Mouse (Mus musculus): ENCODE measurements around the gene Gpsm3. TPM values are rescaled to one million over a fixed set of nuclear protein-coding genes. Genes with fewer than 3 reads are reported as not detected.
A peak's percentile ranks its signal among the peaks of the same experiment; 100 is the strongest.
"Not testable (repeated sequence)": the region's sequence is repeated elsewhere in the genome, so short reads cannot be mapped to it uniquely, and the experiment has no call there.

The Gpsm3 gene
- polyA plus RNA-seq (2012; rRNA removed) (3.7 and 4.0 TPM in 2 replicates), polyA plus RNA-seq (2014; fragmentation: Nextera tagmentation; extraction: Ambion mirVana) (7.6 and 7.9 TPM in 2 replicates)

- WGBS = 9% methylated on average over 5 of the region's 7 CpGs
- H3K4me2 ChIP-seq (replicated peaks; ENCODE audit: low read depth, low read length, severe bottlenecking) = peak within 1 kb of the TSS; percentile 96
- no peak for TF ChIP-seq POLR2A (IDR thresholded peaks at IDR 0.05; ENCODE audit: borderline replicate concordance, extremely low read depth, insufficient read depth, insufficient read length)
- peak within 1 kb of the TSS; percentile 48; the same call in 1 of the 2 replicates for H3K27ac ChIP-seq (replicated peaks; ENCODE audit: low read depth, low read length)
- H3K4me1 ChIP-seq (ENCODE audit: control insufficient read depth, insufficient read depth, low read length) = peaks cover 53% of the 10 kb centered on the region
- no peak within 1 kb of the TSS; the same call in 1 of the 2 replicates for H3K4me3 ChIP-seq (replicated peaks; ENCODE audit: low read length)
- no peak for DNase-seq (ENCODE audit: low spot score)
- H3K9ac ChIP-seq (ENCODE audit: low read depth, low read length, severe bottlenecking) = no peak within 1 kb of the TSS
- ATAC-seq (ENCODE audit: low FRiP score, low read depth) = no peak
- H3K27me3 ChIP-seq (ENCODE audit: control insufficient read depth, insufficient read depth, low read length) = no peaks in the 10 kb centered on the region
- no peaks in the 10 kb centered on the region for H3K9me3 ChIP-seq (ENCODE audit: control insufficient read depth, low read length)
- H3K36me3 ChIP-seq (ENCODE audit: control insufficient read depth, insufficient read depth, low read length) = peaks cover 9% of the 10 kb centered on the region
These were observed at the start of gene Gpsm3 for GRCm38 (mm10) chr17:34589681-34590101. Gpsm3 (plus strand) TSS chr17:34589806.

GRCm38 (mm10) chr17:34543567-34543966, 46.0 kb upstream of the Gpsm3 start:
- H3K9ac ChIP-seq (ENCODE audit: low read depth, low read length, severe bottlenecking); DNase-seq (ENCODE audit: low spot score); ATAC-seq (ENCODE audit: low FRiP score, low read depth); H3K27me3 ChIP-seq (ENCODE audit: control insufficient read depth, insufficient read depth, low read length); H3K27ac ChIP-seq (replicated peaks; ENCODE audit: low read depth, low read length); H3K4me3 ChIP-seq (replicated peaks; ENCODE audit: low read length); H3K4me1 ChIP-seq (ENCODE audit: control insufficient read depth, insufficient read depth, low read length); H3K4me2 ChIP-seq (replicated peaks; ENCODE audit: low read depth, low read length, severe bottlenecking); H3K9me3 ChIP-seq (ENCODE audit: control insufficient read depth, low read length); H3K36me3 ChIP-seq (ENCODE audit: control insufficient read depth, insufficient read depth, low read length): not testable (repeated sequence)
- 96% methylated on average over 12 of the region's 13 CpGs for WGBS

- Histone ChIP-seq H3K4me2 (replicated peaks; ENCODE audit: low read depth, low read length, severe bottlenecking) (no peak overlapping the region), H3K4me1 (ENCODE audit: control insufficient read depth, insufficient read depth, low read length) (no peaks in the 10 kb centered on the region), H3K4me3 (replicated peaks; ENCODE audit: low read length) (no peak overlapping the region), H3K36me3 (ENCODE audit: control insufficient read depth, insufficient read depth, low read length) (no peaks in the 10 kb centered on the region), H3K27me3 (ENCODE audit: control insufficient read depth, insufficient read depth, low read length) (no peaks in the 10 kb centered on the region), H3K27ac (replicated peaks; ENCODE audit: low read depth, low read length) (no peak overlapping the region), H3K9me3 (ENCODE audit: control insufficient read depth, low read length) (no peaks in the 10 kb centered on the region), H3K9ac (ENCODE audit: low read depth, low read length, severe bottlenecking) (no peak overlapping the region)
- no peak for TF ChIP-seq POLR2A (IDR thresholded peaks at IDR 0.05; ENCODE audit: borderline replicate concordance, extremely low read depth, insufficient read depth, insufficient read length)
- DNase-seq (ENCODE audit: low spot score) (no peak), ATAC-seq (ENCODE audit: low FRiP score, low read depth) (no peak)
- WGBS = 100% methylated on average over 1 of the region's 1 CpGs
These were observed 42.8 kb upstream of the Gpsm3 start for GRCm38 (mm10) chr17:34546797-34547196.

GRCm38 (mm10) chr17:34547601-34548000, 42.0 kb upstream of the Gpsm3 start:
- 86% methylated on average over 4 of the region's 4 CpGs for WGBS
- TF ChIP-seq POLR2A (IDR thresholded peaks at IDR 0.05; ENCODE audit: borderline replicate concordance, extremely low read depth, insufficient read depth, insufficient read length) = no peak
- Histone ChIP-seq H3K9me3 (ENCODE audit: control insufficient read depth, low read length) (no peaks in the 10 kb centered on the region), H3K9ac (ENCODE audit: low read depth, low read length, severe bottlenecking) (no peak overlapping the region), H3K27ac (replicated peaks; ENCODE audit: low read depth, low read length) (no peak overlapping the region), H3K4me3 (replicated peaks; ENCODE audit: low read length) (no peak overlapping the region), H3K4me2 (replicated peaks; ENCODE audit: low read depth, low read length, severe bottlenecking) (no peak overlapping the region), H3K36me3 (ENCODE audit: control insufficient read depth, insufficient read depth, low read length) (no peaks in the 10 kb centered on the region), H3K27me3 (ENCODE audit: control insufficient read depth, insufficient read depth, low read length) (no peaks in the 10 kb centered on the region), H3K4me1 (ENCODE audit: control insufficient read depth, insufficient read depth, low read length) (no peaks in the 10 kb centered on the region)
- ATAC-seq (ENCODE audit: low FRiP score, low read depth) (no peak), DNase-seq (ENCODE audit: low spot score) (no peak)

- Histone ChIP-seq H3K27me3 (ENCODE audit: control insufficient read depth, insufficient read depth, low read length) (no peaks in the 10 kb centered on the region), H3K4me2 (replicated peaks; ENCODE audit: low read depth, low read length, severe bottlenecking) (no peak overlapping the region), H3K4me3 (replicated peaks; ENCODE audit: low read length) (no peak overlapping the region), H3K9ac (ENCODE audit: low read depth, low read length, severe bottlenecking) (no peak overlapping the region), H3K9me3 (ENCODE audit: control insufficient read depth, low read length) (no peaks in the 10 kb centered on the region), H3K4me1 (ENCODE audit: control insufficient read depth, insufficient read depth, low read length) (no peaks in the 10 kb centered on the region), H3K27ac (replicated peaks; ENCODE audit: low read depth, low read length) (no peak overlapping the region), H3K36me3 (ENCODE audit: control insufficient read depth, insufficient read depth, low read length) (no peaks in the 10 kb centered on the region)
- ATAC-seq (ENCODE audit: low FRiP score, low read depth) (no peak), DNase-seq (ENCODE audit: low spot score) (no peak)
- no peak for TF ChIP-seq POLR2A (IDR thresholded peaks at IDR 0.05; ENCODE audit: borderline replicate concordance, extremely low read depth, insufficient read depth, insufficient read length)
- WGBS = 83% methylated on average over 3 of the region's 3 CpGs
These were observed 40.5 kb upstream of the Gpsm3 start for GRCm38 (mm10) chr17:34549156-34549555.

GRCm38 (mm10) chr17:34549843-34550242, 39.8 kb upstream of the Gpsm3 start:
- no peak overlapping the region for H3K9ac ChIP-seq (ENCODE audit: low read depth, low read length, severe bottlenecking)
- 77% methylated on average over 2 of the region's 2 CpGs for WGBS
- ATAC-seq (ENCODE audit: low FRiP score, low read depth) = no peak

More at GRCm38 (mm10) chr17:34549843-34550242, 39.8 kb upstream of the Gpsm3 start:
- no peaks in the 10 kb centered on the region for H3K9me3 ChIP-seq (ENCODE audit: control insufficient read depth, low read length)
- H3K27ac ChIP-seq (replicated peaks; ENCODE audit: low read depth, low read length) = no peak overlapping the region
- TF ChIP-seq POLR2A (IDR thresholded peaks at IDR 0.05; ENCODE audit: borderline replicate concordance, extremely low read depth, insufficient read depth, insufficient read length) = no peak
- H3K4me3 ChIP-seq (replicated peaks; ENCODE audit: low read length) = no peak overlapping the region
- no peak overlapping the region for H3K4me2 ChIP-seq (replicated peaks; ENCODE audit: low read depth, low read length, severe bottlenecking)
- no peak for DNase-seq (ENCODE audit: low spot score)
- H3K27me3 ChIP-seq (ENCODE audit: control insufficient read depth, insufficient read depth, low read length) = no peaks in the 10 kb centered on the region
- H3K4me1 ChIP-seq (ENCODE audit: control insufficient read depth, insufficient read depth, low read length) = no peaks in the 10 kb centered on the region
- H3K36me3 ChIP-seq (ENCODE audit: control insufficient read depth, insufficient read depth, low read length) = no peaks in the 10 kb centered on the region

Data from limb, embryonic 14.5 days (tissue).